Mouse (Mus musculus) olfactory bulb, adult 2 months (tissue): Measurements from ENCODE around the gene Cyp2w1.

Source experiments
- CTCF ChIP-seq: fragments of 200-500 bp; IDR thresholded peaks from 2 replicates; pipeline ENCODE4 v1.5.1; 2012; ENCODE audit warnings: low read depth, mild to moderate bottlenecking, low read length, moderate library complexity; ENCODE audit not compliant: insufficient read depth
- POLR2A ChIP-seq: fragments of 200-500 bp; IDR thresholded peaks from 2 replicates; pipeline ENCODE4 v1.6.1; 2012; ENCODE audit warnings: mild to moderate bottlenecking, low read depth, low read length, moderate library complexity; ENCODE audit not compliant: insufficient read depth

GRCm38 (mm10) chr5:139381586-139382513 lies 29.4 kb downstream of the Cyp2w1 start:
- TF ChIP-seq POLR2A, result no peak
- no peak for TF ChIP-seq CTCF
